Mouse (Mus musculus): ENCODE data around the gene Tshz2. TPM values are rescaled to one million over a fixed set of nuclear protein-coding genes. Genes with fewer than 3 reads are reported as not detected.

The Tshz2 gene
- polyA plus RNA-seq, 1 experiment = 4.5 TPM

- TF ChIP-seq POLR2A (IDR thresholded peaks at IDR 0.05; ENCODE audit: control insufficient read depth, low read depth, low read length) = no peak
- TF ChIP-seq CTCF (IDR thresholded peaks at IDR 0.05; ENCODE audit: control insufficient read depth, insufficient read depth, insufficient replicate concordance, low read depth, low read length) = no peak
- peak overlapping the region; percentile 54 for H3K27ac ChIP-seq (ENCODE audit: control insufficient read depth, insufficient read depth, low read depth, low read length)
- H3K4me1 ChIP-seq (ENCODE audit: control insufficient read depth, insufficient read depth, low read length) = peaks cover 12% of the 10 kb centered on the region
- H3K27me3 ChIP-seq (ENCODE audit: control insufficient read depth, insufficient read depth, low read length) = no peaks in the 10 kb centered on the region
- H3K4me3 ChIP-seq (ENCODE audit: control insufficient read depth, low read depth, low read length) = no peak overlapping the region
- H3K36me3 ChIP-seq (ENCODE audit: control insufficient read depth, insufficient read depth, low read length) = no peaks in the 10 kb centered on the region
These were observed 155.1 kb downstream of the Tshz2 start for GRCm38 (mm10) chr2:169787906-169788305.

GRCm38 (mm10) chr2:169790439-169791131 lies 157.8 kb downstream of the Tshz2 start:
- Histone ChIP-seq H3K27ac (ENCODE audit: control insufficient read depth, insufficient read depth, low read depth, low read length) (peak overlapping the region; percentile 47; the same call in 1 of the 2 replicates), H3K4me1 (ENCODE audit: control insufficient read depth, insufficient read depth, low read length) (no peaks in the 10 kb centered on the region; the same call in 1 of the 2 replicates), H3K27me3 (ENCODE audit: control insufficient read depth, insufficient read depth, low read length) (no peaks in the 10 kb centered on the region), H3K4me3 (ENCODE audit: control insufficient read depth, low read depth, low read length) (no peak overlapping the region), H3K36me3 (ENCODE audit: control insufficient read depth, insufficient read depth, low read length) (no peaks in the 10 kb centered on the region)
- TF ChIP-seq CTCF (IDR thresholded peaks at IDR 0.05; ENCODE audit: control insufficient read depth, insufficient read depth, insufficient replicate concordance, low read depth, low read length) (no peak), POLR2A (IDR thresholded peaks at IDR 0.05; ENCODE audit: control insufficient read depth, low read depth, low read length) (no peak)

- Histone ChIP-seq H3K27ac (ENCODE audit: control insufficient read depth, insufficient read depth, low read depth, low read length) (no peak overlapping the region), H3K4me1 (ENCODE audit: control insufficient read depth, insufficient read depth, low read length) (no peaks in the 10 kb centered on the region)
These were observed 159.9 kb downstream of the Tshz2 start for GRCm38 (mm10) chr2:169792706-169793105.

GRCm38 (mm10) chr2:169802241-169802640 lies 169.4 kb downstream of the Tshz2 start:
- TF ChIP-seq POLR2A (IDR thresholded peaks at IDR 0.05; ENCODE audit: control insufficient read depth, low read depth, low read length) (no peak), CTCF (IDR thresholded peaks at IDR 0.05; ENCODE audit: control insufficient read depth, insufficient read depth, insufficient replicate concordance, low read depth, low read length) (no peak)
- Histone ChIP-seq H3K4me3 (ENCODE audit: control insufficient read depth, low read depth, low read length) (no peak overlapping the region), H3K4me1 (ENCODE audit: control insufficient read depth, insufficient read depth, low read length) (peaks cover 2% of the 10 kb centered on the region), H3K36me3 (ENCODE audit: control insufficient read depth, insufficient read depth, low read length) (no peaks in the 10 kb centered on the region), H3K27ac (ENCODE audit: control insufficient read depth, insufficient read depth, low read depth, low read length) (no peak overlapping the region), H3K27me3 (ENCODE audit: control insufficient read depth, insufficient read depth, low read length) (no peaks in the 10 kb centered on the region)

More at GRCm38 (mm10) chr2:169792706-169793105, 159.9 kb downstream of the Tshz2 start:
- Histone ChIP-seq H3K4me3 (ENCODE audit: control insufficient read depth, low read depth, low read length) (no peak overlapping the region), H3K36me3 (ENCODE audit: control insufficient read depth, insufficient read depth, low read length) (no peaks in the 10 kb centered on the region), H3K27me3 (ENCODE audit: control insufficient read depth, insufficient read depth, low read length) (no peaks in the 10 kb centered on the region)
- TF ChIP-seq CTCF (IDR thresholded peaks at IDR 0.05; ENCODE audit: control insufficient read depth, insufficient read depth, insufficient replicate concordance, low read depth, low read length) (no peak), POLR2A (IDR thresholded peaks at IDR 0.05; ENCODE audit: control insufficient read depth, low read depth, low read length) (no peak)

- H3K36me3 ChIP-seq (ENCODE audit: control insufficient read depth, insufficient read depth, low read length) = no peaks in the 10 kb centered on the region
- H3K4me1 ChIP-seq (ENCODE audit: control insufficient read depth, insufficient read depth, low read length) = peaks cover 2% of the 10 kb centered on the region
- no peaks in the 10 kb centered on the region for H3K27me3 ChIP-seq (ENCODE audit: control insufficient read depth, insufficient read depth, low read length)
- no peak overlapping the region for H3K4me3 ChIP-seq (ENCODE audit: control insufficient read depth, low read depth, low read length)
- no peak overlapping the region; the same call in 1 of the 2 replicates for H3K27ac ChIP-seq (ENCODE audit: control insufficient read depth, insufficient read depth, low read depth, low read length)
- peak; percentile 5; the same call in 1 of the 2 replicates for TF ChIP-seq CTCF (IDR thresholded peaks at IDR 0.05; ENCODE audit: control insufficient read depth, insufficient read depth, insufficient replicate concordance, low read depth, low read length)
- no peak for TF ChIP-seq POLR2A (IDR thresholded peaks at IDR 0.05; ENCODE audit: control insufficient read depth, low read depth, low read length)
These were observed 171.6 kb downstream of the Tshz2 start for GRCm38 (mm10) chr2:169804380-169804779.

GRCm38 (mm10) chr2:169805545-169805944 lies 172.7 kb downstream of the Tshz2 start:
- Histone ChIP-seq H3K4me3 (ENCODE audit: control insufficient read depth, low read depth, low read length) (peak overlapping the region; percentile 86), H3K27me3 (ENCODE audit: control insufficient read depth, insufficient read depth, low read length) (no peaks in the 10 kb centered on the region), H3K4me1 (ENCODE audit: control insufficient read depth, insufficient read depth, low read length) (peaks cover 2% of the 10 kb centered on the region), H3K36me3 (ENCODE audit: control insufficient read depth, insufficient read depth, low read length) (no peaks in the 10 kb centered on the region), H3K27ac (ENCODE audit: control insufficient read depth, insufficient read depth, low read depth, low read length) (no peak overlapping the region)
- TF ChIP-seq CTCF (IDR thresholded peaks at IDR 0.05; ENCODE audit: control insufficient read depth, insufficient read depth, insufficient replicate concordance, low read depth, low read length) = no peak
- TF ChIP-seq POLR2A (IDR thresholded peaks at IDR 0.05; ENCODE audit: control insufficient read depth, low read depth, low read length) = peak; percentile 67; the same call in 1 of the 2 replicates

- H3K4me3 ChIP-seq (ENCODE audit: control insufficient read depth, low read depth, low read length) = no peak overlapping the region
- H3K27me3 ChIP-seq (ENCODE audit: control insufficient read depth, insufficient read depth, low read length) = no peaks in the 10 kb centered on the region
- TF ChIP-seq CTCF (IDR thresholded peaks at IDR 0.05; ENCODE audit: control insufficient read depth, insufficient read depth, insufficient replicate concordance, low read depth, low read length) (no peak), POLR2A (IDR thresholded peaks at IDR 0.05; ENCODE audit: control insufficient read depth, low read depth, low read length) (no peak)
- no peak overlapping the region for H3K27ac ChIP-seq (ENCODE audit: control insufficient read depth, insufficient read depth, low read depth, low read length)
- no peaks in the 10 kb centered on the region for H3K4me1 ChIP-seq (ENCODE audit: control insufficient read depth, insufficient read depth, low read length)
- no peaks in the 10 kb centered on the region for H3K36me3 ChIP-seq (ENCODE audit: control insufficient read depth, insufficient read depth, low read length)
These were observed 178.8 kb downstream of the Tshz2 start for GRCm38 (mm10) chr2:169811589-169811988.
